Mouse (Mus musculus) embryo, embryonic 10.5 days (tissue): ENCODE data around the gene Plekha3.

Experiments
- DNase-seq: peaks from one replicate; pipeline ENCODE4 v3.0.0-alpha.2; 2015; ENCODE audit warnings: low spot score

Plekha3 gene

GRCm38 (mm10) chr2:76674725-76675427 lies at the start of gene Plekha3:
Plekha3 (plus strand) TSS chr2:76675281.
- peak; percentile 84 for DNase-seq

GRCm38 (mm10) chr2:76630293-76630692 lies 44.8 kb upstream of the Plekha3 start:
- DNase-seq, result no peak

GRCm38 (mm10) chr2:76631600-76631999 lies 43.5 kb upstream of the Plekha3 start:
- DNase-seq, result no peak

GRCm38 (mm10) chr2:76639637-76640036 lies 35.4 kb upstream of the Plekha3 start:
- DNase-seq, result no peak

- no peak for DNase-seq
Observed at GRCm38 (mm10) chr2:76643801-76644200, 31.3 kb upstream of the Plekha3 start.

- peak; percentile 79 for DNase-seq
Observed at GRCm38 (mm10) chr2:76647441-76647869, 27.6 kb upstream of the Plekha3 start.

GRCm38 (mm10) chr2:76647883-76648570 lies 27.1 kb upstream of the Plekha3 start, which contains the start of the genes Prkra and Pjvk:
Prkra (minus strand) TSS chr2:76648015.
Pjvk (plus strand) TSS chr2:76648476.
- peak; percentile 98 for DNase-seq

- no peak for DNase-seq
Observed at GRCm38 (mm10) chr2:76648666-76649141, 26.4 kb upstream of the Plekha3 start.

GRCm38 (mm10) chr2:76653070-76653469 lies 22.0 kb upstream of the Plekha3 start:
- DNase-seq, result no peak

- no peak for DNase-seq
Observed at GRCm38 (mm10) chr2:76654646-76655045, 20.4 kb upstream of the Plekha3 start.

- DNase-seq, result no peak
Observed at GRCm38 (mm10) chr2:76655444-76655843, 19.6 kb upstream of the Plekha3 start.

- peak; percentile 37 for DNase-seq
Observed at GRCm38 (mm10) chr2:76655982-76656381, 19.1 kb upstream of the Plekha3 start.

GRCm38 (mm10) chr2:76658551-76658950 lies 16.5 kb upstream of the Plekha3 start:
- DNase-seq, result no peak

GRCm38 (mm10) chr2:76659419-76659818 lies 15.7 kb upstream of the Plekha3 start:
- DNase-seq, result no peak

GRCm38 (mm10) chr2:76665531-76665930 lies 9.6 kb upstream of the Plekha3 start:
- no peak for DNase-seq

GRCm38 (mm10) chr2:76667200-76667599 lies 7.9 kb upstream of the Plekha3 start:
- no peak for DNase-seq

GRCm38 (mm10) chr2:76671641-76672040 lies 3.4 kb upstream of the Plekha3 start:
- DNase-seq, result no peak

- peak; percentile 45 for DNase-seq
Observed at GRCm38 (mm10) chr2:76672134-76672745, 2.8 kb upstream of the Plekha3 start.

GRCm38 (mm10) chr2:76672966-76673392 lies 2.1 kb upstream of the Plekha3 start, which contains the start of gene Fkbp7:
Fkbp7 (minus strand) TSS chr2:76673116.
- peak; percentile 96 for DNase-seq

- peak; percentile 73 for DNase-seq
Observed at GRCm38 (mm10) chr2:76673472-76674081, 1.5 kb upstream of the Plekha3 start.

GRCm38 (mm10) chr2:76675451-76675850 lies 370 bp downstream of the Plekha3 start:
- DNase-seq, result peak; percentile 67

GRCm38 (mm10) chr2:76675949-76676348 lies 868 bp downstream of the Plekha3 start:
- DNase-seq, result peak; percentile 35
